Mouse (Mus musculus) left cerebral cortex, postnatal 10 days (tissue): Measurements from ENCODE around the gene Gm13279. TPM values are rescaled to one million over a fixed set of nuclear protein-coding genes. Genes with fewer than 3 reads are reported as not detected.

Experiments used
- total RNA-seq, 2 experiments: library from RNA; stranded (reverse); gene quantifications; 2 replicates each; pipeline ENCODE4 v1.2.3; 2021

Gene Gm13279
- total RNA-seq, 2 experiments from 2014 or later: not detected

Other genes starting within 250 kb of the Gm13279 start
- not detected for gene Ifna15, start 239.2 kb upstream of the Gm13279 start, total RNA-seq
- not detected for gene Ifna14, start 225.6 kb upstream of the Gm13279 start, total RNA-seq
- not detected for gene Ifna9, start 205.0 kb upstream of the Gm13279 start, total RNA-seq
- gene Ifna12, start 194.0 kb upstream of the Gm13279 start, total RNA-seq: not detected
- not detected for gene C87499, start 163.0 kb upstream of the Gm13279 start, total RNA-seq
- gene Ifna13, start 152.9 kb upstream of the Gm13279 start, total RNA-seq: not detected
- not detected for gene Ifna16, start 120.5 kb upstream of the Gm13279 start, total RNA-seq
- not detected for gene Ifna2, start 113.5 kb upstream of the Gm13279 start, total RNA-seq
- gene Ifnab, start 106.0 kb upstream of the Gm13279 start, total RNA-seq: not detected
- 1 to 10 TPM; 1.8 to 2.0 TPM for gene Gm26566, start 75.6 kb upstream of the Gm13279 start, total RNA-seq
- gene Klhl9, start 74.9 kb upstream of the Gm13279 start, total RNA-seq: 100 to 1,000 TPM; 105 to 107 TPM
- gene Gm13271, start 42.5 kb upstream of the Gm13279 start, total RNA-seq: not detected
- gene Gm13283, start 37.3 kb upstream of the Gm13279 start, total RNA-seq: not detected
- gene Gm13290, start 23.6 kb upstream of the Gm13279 start, total RNA-seq: not detected
- gene Gm13289, start 20.5 kb upstream of the Gm13279 start, total RNA-seq: not detected
- not detected for gene Gm13272, start 17.5 kb upstream of the Gm13279 start, total RNA-seq
- not detected for gene Ifnz, start 15.3 kb upstream of the Gm13279 start, total RNA-seq
- not detected for gene Gm13276, start 11.7 kb upstream of the Gm13279 start, total RNA-seq
- not detected for gene Gm13277, start 8.8 kb upstream of the Gm13279 start, total RNA-seq
- gene Gm13278, start 5.8 kb upstream of the Gm13279 start, total RNA-seq: not detected
- not detected for gene Gm13275, start 2.9 kb upstream of the Gm13279 start, total RNA-seq
- not detected for gene Gm13285, start 2.3 kb downstream of the Gm13279 start, total RNA-seq
- not detected for gene Gm13287, start 5.9 kb downstream of the Gm13279 start, total RNA-seq
- gene Gm13288, start 8.1 kb downstream of the Gm13279 start, total RNA-seq: not detected
- gene Ifna7, start 18.8 kb downstream of the Gm13279 start, total RNA-seq: not detected
- not detected for gene Ifna11, start 22.6 kb downstream of the Gm13279 start, total RNA-seq
- gene Ifna6, start 30.0 kb downstream of the Gm13279 start, total RNA-seq: not detected
- gene Ifna5, start 38.1 kb downstream of the Gm13279 start, total RNA-seq: not detected
- not detected for gene Ifna4, start 44.5 kb downstream of the Gm13279 start, total RNA-seq
- gene Ifna1, start 52.7 kb downstream of the Gm13279 start, total RNA-seq: not detected
- gene Ifne, start 82.8 kb downstream of the Gm13279 start, total RNA-seq: not detected